Mouse (Mus musculus) heart, postnatal 4 days (tissue): ENCODE results near the gene Kalrn. TPM values are rescaled to one million over a fixed set of nuclear protein-coding genes. Genes with fewer than 3 reads are reported as not detected.
"Not testable (repeated sequence)": the region's sequence is repeated elsewhere in the genome, so short reads cannot be mapped to it uniquely, and the experiment has no call there.

ENCODE experiments used
- DNase-seq: peaks from one replicate; pipeline ENCODE4 v3.0.0; 2021
- total RNA-seq, 2 experiments: library from RNA; stranded (reverse); gene quantifications; 2 replicates each; pipeline ENCODE4 v1.2.3; 2021

The Kalrn gene
- total RNA-seq, 2 experiments from 2014 or later, result 41.1 to 41.7 TPM

- peak; percentile 84 for DNase-seq
These were observed 477.7 kb downstream of the Kalrn start for GRCm38 (mm10) chr16:34095548-34096141.

- DNase-seq, result no peak
These were observed 478.3 kb downstream of the Kalrn start for GRCm38 (mm10) chr16:34095093-34095465.

- peak; percentile 67 for DNase-seq
These were observed 478.8 kb downstream of the Kalrn start for GRCm38 (mm10) chr16:34094446-34095092.

- no peak for DNase-seq
These were observed 479.4 kb downstream of the Kalrn start for GRCm38 (mm10) chr16:34093734-34094445.

GRCm38 (mm10) chr16:34089528-34090095 lies 483.7 kb downstream of the Kalrn start:
- DNase-seq, result no peak

GRCm38 (mm10) chr16:34089022-34089421 lies 484.3 kb downstream of the Kalrn start:
- no peak for DNase-seq

GRCm38 (mm10) chr16:34088331-34088730 lies 485.0 kb downstream of the Kalrn start:
- no peak for DNase-seq

GRCm38 (mm10) chr16:34084135-34084920 lies 489.0 kb downstream of the Kalrn start:
- no peak for DNase-seq

GRCm38 (mm10) chr16:34082494-34083469 lies 490.6 kb downstream of the Kalrn start:
- DNase-seq, result peak; percentile 44

GRCm38 (mm10) chr16:34081683-34082438 lies 491.5 kb downstream of the Kalrn start:
- DNase-seq, result peak; percentile 79

GRCm38 (mm10) chr16:34081314-34081682 lies 492.0 kb downstream of the Kalrn start:
- DNase-seq, result not testable (repeated sequence)

- DNase-seq, result no peak
These were observed 492.5 kb downstream of the Kalrn start for GRCm38 (mm10) chr16:34080818-34081217.

GRCm38 (mm10) chr16:34079511-34079910 lies 493.8 kb downstream of the Kalrn start:
- DNase-seq, result peak; percentile 35

GRCm38 (mm10) chr16:34078732-34079131 lies 494.6 kb downstream of the Kalrn start:
- no peak for DNase-seq

- no peak for DNase-seq
These were observed 497.2 kb downstream of the Kalrn start for GRCm38 (mm10) chr16:34076101-34076500.

- no peak for DNase-seq
These were observed 499.4 kb downstream of the Kalrn start for GRCm38 (mm10) chr16:34073930-34074329.

- DNase-seq, result no peak
These were observed 501.2 kb downstream of the Kalrn start for GRCm38 (mm10) chr16:34072136-34072535.

GRCm38 (mm10) chr16:34071223-34071825 lies 502.0 kb downstream of the Kalrn start:
- DNase-seq, result no peak

GRCm38 (mm10) chr16:34069481-34069880 lies 503.9 kb downstream of the Kalrn start:
- DNase-seq, result no peak

GRCm38 (mm10) chr16:34066922-34067321 lies 506.4 kb downstream of the Kalrn start:
- DNase-seq, result peak; percentile 54
